Mouse (Mus musculus): Measurements from ENCODE around the gene Elmsan1. TPM values are rescaled to one million over a fixed set of nuclear protein-coding genes. Genes with fewer than 3 reads are reported as not detected.
"Not testable (repeated sequence)": the region's sequence is repeated elsewhere in the genome, so short reads cannot be mapped to it uniquely, and the experiment has no call there.

Gene Elmsan1
- polyA plus RNA-seq, 1 experiment, result 26.1 TPM

- peak; percentile 45 for DNase-seq
- Histone ChIP-seq H3K36me3 (ENCODE audit: control insufficient read depth, insufficient read depth, low read length) (no peaks in the 10 kb centered on the region), H3K4me3 (ENCODE audit: control insufficient read depth, insufficient read depth, low read length) (no peak overlapping the region), H3K27ac (ENCODE audit: control insufficient read depth, insufficient read depth, low read length) (peak overlapping the region; percentile 93), H3K4me1 (replicated peaks; ENCODE audit: control insufficient read depth, insufficient read depth, low read length) (peaks cover 34% of the 10 kb centered on the region), H3K27me3 (ENCODE audit: control insufficient read depth, insufficient read depth, low read length) (no peaks in the 10 kb centered on the region)
- no peak for TF ChIP-seq POLR2A (IDR thresholded peaks at IDR 0.05; ENCODE audit: control insufficient read depth, extremely low read depth, insufficient read depth, low read length, poor library complexity)
- no peak for TF ChIP-seq CTCF (IDR thresholded peaks at IDR 0.05; ENCODE audit: borderline replicate concordance, control insufficient read depth, extremely low read depth, insufficient read depth, low read length, poor library complexity)
- WGBS, result 13% methylated on average over 5 of the region's 5 CpGs
Measured at GRCm38 (mm10) chr12:84245683-84246082, 27.0 kb upstream of the Elmsan1 start.

DNA sequence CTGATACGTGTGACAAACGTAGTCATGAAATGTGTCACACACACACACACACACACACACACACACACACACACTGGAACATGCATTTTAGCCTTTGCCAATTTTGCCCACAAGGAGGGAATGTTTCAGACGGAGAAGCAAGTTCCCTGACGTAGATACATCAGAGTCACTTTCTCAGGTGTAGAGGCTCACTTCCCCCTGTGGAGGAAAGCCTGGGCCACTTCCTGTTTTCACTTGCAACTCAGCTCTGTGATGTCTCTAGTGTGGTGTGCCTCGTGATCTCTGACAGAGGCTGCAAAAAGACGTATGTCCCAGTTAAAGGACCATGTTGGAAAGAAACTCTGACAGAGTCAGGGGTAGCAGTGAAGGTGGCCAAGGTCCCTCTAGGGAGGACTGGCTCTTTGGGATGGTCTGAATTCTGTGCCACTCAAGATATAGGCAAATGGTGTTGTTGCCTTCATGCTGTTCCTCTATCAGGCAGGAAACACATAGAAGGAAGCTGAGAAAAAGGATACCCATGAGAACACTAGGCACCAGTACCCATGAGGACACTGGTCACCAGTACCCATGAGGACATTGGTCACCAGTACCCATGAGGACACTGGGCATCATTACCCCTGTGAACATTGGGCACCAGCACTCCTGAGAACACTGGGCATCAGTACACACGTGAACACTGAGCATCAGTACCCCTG lies 24.5 kb upstream of the Elmsan1 start:
- no peak for TF ChIP-seq POLR2A (IDR thresholded peaks at IDR 0.05; ENCODE audit: control insufficient read depth, extremely low read depth, insufficient read depth, low read length, poor library complexity)
- TF ChIP-seq CTCF (IDR thresholded peaks at IDR 0.05; ENCODE audit: borderline replicate concordance, control insufficient read depth, extremely low read depth, insufficient read depth, low read length, poor library complexity), result no peak
- Histone ChIP-seq H3K36me3 (ENCODE audit: control insufficient read depth, insufficient read depth, low read length) (no peaks in the 10 kb centered on the region), H3K4me3 (ENCODE audit: control insufficient read depth, insufficient read depth, low read length) (no peak overlapping the region), H3K27ac (ENCODE audit: control insufficient read depth, insufficient read depth, low read length) (peak overlapping the region; percentile 96), H3K27me3 (ENCODE audit: control insufficient read depth, insufficient read depth, low read length) (no peaks in the 10 kb centered on the region), H3K4me1 (replicated peaks; ENCODE audit: control insufficient read depth, insufficient read depth, low read length) (peaks cover 34% of the 10 kb centered on the region)
- 21% methylated on average over 7 of the region's 7 CpGs for WGBS
- peak; percentile 82 for DNase-seq

- WGBS, result 92% methylated on average over 5 of the region's 5 CpGs
- H3K36me3 ChIP-seq (ENCODE audit: control insufficient read depth, insufficient read depth, low read length); H3K27ac ChIP-seq (ENCODE audit: control insufficient read depth, insufficient read depth, low read length); H3K4me3 ChIP-seq (ENCODE audit: control insufficient read depth, insufficient read depth, low read length); H3K27me3 ChIP-seq (ENCODE audit: control insufficient read depth, insufficient read depth, low read length); H3K4me1 ChIP-seq (replicated peaks; ENCODE audit: control insufficient read depth, insufficient read depth, low read length); DNase-seq: not testable (repeated sequence)
Measured at GRCm38 (mm10) chr12:84237036-84237435, 18.4 kb upstream of the Elmsan1 start.

GRCm38 (mm10) chr12:84235981-84236752 lies 17.5 kb upstream of the Elmsan1 start:
- TF ChIP-seq POLR2A (IDR thresholded peaks at IDR 0.05; ENCODE audit: control insufficient read depth, extremely low read depth, insufficient read depth, low read length, poor library complexity), result no peak
- no peak for TF ChIP-seq CTCF (IDR thresholded peaks at IDR 0.05; ENCODE audit: borderline replicate concordance, control insufficient read depth, extremely low read depth, insufficient read depth, low read length, poor library complexity)
- no peak for DNase-seq
- Histone ChIP-seq H3K4me3 (ENCODE audit: control insufficient read depth, insufficient read depth, low read length) (no peak overlapping the region), H3K27ac (ENCODE audit: control insufficient read depth, insufficient read depth, low read length) (no peak overlapping the region), H3K27me3 (ENCODE audit: control insufficient read depth, insufficient read depth, low read length) (no peaks in the 10 kb centered on the region), H3K4me1 (replicated peaks; ENCODE audit: control insufficient read depth, insufficient read depth, low read length) (peaks cover under 1% of the 10 kb centered on the region), H3K36me3 (ENCODE audit: control insufficient read depth, insufficient read depth, low read length) (no peaks in the 10 kb centered on the region)
- WGBS, result 76% methylated on average over 10 of the region's 10 CpGs

DNA sequence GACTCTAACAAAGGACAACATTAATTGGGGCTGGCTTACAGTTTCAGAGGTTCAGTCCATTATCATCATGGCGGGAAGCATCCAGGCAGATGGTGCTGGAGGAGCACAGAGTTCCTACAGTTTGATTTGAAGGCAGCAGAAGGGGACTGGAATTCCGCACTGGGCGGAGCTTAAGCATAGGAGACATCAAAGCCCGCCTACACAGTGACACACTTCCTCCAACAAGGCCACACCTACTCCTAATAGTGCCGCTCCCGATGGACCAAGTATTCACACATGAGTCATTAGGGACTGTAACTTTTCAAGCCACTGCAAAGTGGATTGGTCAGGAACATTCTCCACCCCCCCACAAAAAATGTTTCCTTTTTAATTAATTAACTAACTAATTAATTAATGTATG lies 16.9 kb upstream of the Elmsan1 start:
- H3K36me3 ChIP-seq (ENCODE audit: control insufficient read depth, insufficient read depth, low read length), result no peaks in the 10 kb centered on the region
- TF ChIP-seq POLR2A (IDR thresholded peaks at IDR 0.05; ENCODE audit: control insufficient read depth, extremely low read depth, insufficient read depth, low read length, poor library complexity) (no peak), CTCF (IDR thresholded peaks at IDR 0.05; ENCODE audit: borderline replicate concordance, control insufficient read depth, extremely low read depth, insufficient read depth, low read length, poor library complexity) (no peak)
- H3K27ac ChIP-seq (ENCODE audit: control insufficient read depth, insufficient read depth, low read length), result no peak overlapping the region
- H3K27me3 ChIP-seq (ENCODE audit: control insufficient read depth, insufficient read depth, low read length), result no peaks in the 10 kb centered on the region
- no peak for DNase-seq
- 97% methylated on average over 6 of the region's 6 CpGs for WGBS
- no peaks in the 10 kb centered on the region for H3K4me1 ChIP-seq (replicated peaks; ENCODE audit: control insufficient read depth, insufficient read depth, low read length)
- no peak overlapping the region for H3K4me3 ChIP-seq (ENCODE audit: control insufficient read depth, insufficient read depth, low read length)

- Histone ChIP-seq H3K27ac (ENCODE audit: control insufficient read depth, insufficient read depth, low read length) (no peak overlapping the region), H3K36me3 (ENCODE audit: control insufficient read depth, insufficient read depth, low read length) (no peaks in the 10 kb centered on the region), H3K27me3 (ENCODE audit: control insufficient read depth, insufficient read depth, low read length) (no peaks in the 10 kb centered on the region), H3K4me1 (replicated peaks; ENCODE audit: control insufficient read depth, insufficient read depth, low read length) (no peaks in the 10 kb centered on the region), H3K4me3 (ENCODE audit: control insufficient read depth, insufficient read depth, low read length) (no peak overlapping the region)
- 93% methylated on average over 8 of the region's 8 CpGs for WGBS
- TF ChIP-seq CTCF (IDR thresholded peaks at IDR 0.05; ENCODE audit: borderline replicate concordance, control insufficient read depth, extremely low read depth, insufficient read depth, low read length, poor library complexity), result no peak
- no peak for TF ChIP-seq POLR2A (IDR thresholded peaks at IDR 0.05; ENCODE audit: control insufficient read depth, extremely low read depth, insufficient read depth, low read length, poor library complexity)
- no peak for DNase-seq
Measured at GRCm38 (mm10) chr12:84233488-84234100, 14.9 kb upstream of the Elmsan1 start.
